In the genomic region with DNA sequence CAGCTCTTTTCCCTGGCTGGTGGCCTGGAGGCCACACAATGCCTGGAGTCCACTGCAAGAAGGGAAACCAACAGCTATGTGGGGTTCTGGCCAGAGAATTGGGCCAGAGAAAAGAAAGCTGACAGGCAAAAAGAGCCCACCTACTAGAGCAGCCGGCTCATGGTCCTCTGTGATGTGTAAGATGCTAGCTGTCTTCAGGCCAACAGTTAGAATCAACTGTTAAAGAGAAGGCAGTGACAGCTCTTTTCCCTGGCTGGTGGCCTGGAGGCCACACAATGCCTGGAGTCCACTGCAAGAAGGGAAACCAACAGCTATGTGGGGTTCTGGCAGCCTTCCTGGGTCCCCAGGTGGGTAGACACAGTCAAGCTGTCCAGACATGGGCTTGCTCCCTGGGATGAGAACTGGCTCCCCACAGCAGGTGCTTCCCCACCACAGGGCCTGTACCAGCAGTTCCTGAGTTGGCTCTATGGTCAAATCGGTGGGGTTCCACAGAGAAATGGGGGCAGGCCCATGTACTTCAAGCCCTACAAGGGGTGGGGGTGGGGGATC, we compare ENCODE assay signal across 7 mouse cellular contexts. TPM values are rescaled to one million over a fixed set of nuclear protein-coding genes. Genes with fewer than 3 reads are reported as not detected.
DNase-seq lines count a peak whose midpoint lies in the region; ATAC-seq and TF ChIP-seq lines count a peak whose summit lies in the region.
"Not testable (repeated sequence)": the region's sequence is repeated elsewhere in the genome, so short reads cannot be mapped to it uniquely, and the experiment has no call there.

No protein-coding gene starts in this region.

- WGBS in hindbrain, embryonic 14.5 days = 80% methylated on average over 2 of the region's 2 CpGs
- 19% methylated on average over 2 of the region's 2 CpGs for WGBS in thymus, adult 2 months

- H3K9me3 ChIP-seq in hindbrain, embryonic 14.5 days (ENCODE audit: control insufficient read depth, low read length) = not testable (repeated sequence)

- H3K4me1 ChIP-seq in hindbrain, embryonic 14.5 days (replicated peaks; ENCODE audit: control insufficient read depth, insufficient read depth, low read length) = not testable (repeated sequence)
- H3K4me1 ChIP-seq in thymus, adult 2 months (replicated peaks; ENCODE audit: control insufficient read depth, insufficient read depth, low read length) = peaks cover 73% of the 10 kb centered on the region

- H3K27ac ChIP-seq in hindbrain, embryonic 14.5 days; thymus, adult 2 months (ENCODE audit: control insufficient read depth, insufficient read depth, low read length): not testable (repeated sequence)

- H3K36me3 ChIP-seq in hindbrain, embryonic 14.5 days (replicated peaks; ENCODE audit: control insufficient read depth, insufficient read depth); thymus, adult 2 months (ENCODE audit: control insufficient read depth, insufficient read depth, low read length): not testable (repeated sequence)

- TF ChIP-seq POLR2A in thymus, adult 2 months (IDR thresholded peaks at IDR 0.05; ENCODE audit: control insufficient read depth, extremely low read depth, insufficient read depth, low read length, poor library complexity) = not testable (repeated sequence)

- not testable (repeated sequence) for TF ChIP-seq CTCF in thymus, adult 2 months (IDR thresholded peaks at IDR 0.05; ENCODE audit: borderline replicate concordance, control insufficient read depth, extremely low read depth, insufficient read depth, low read length, poor library complexity)

- not testable (repeated sequence) for H3K9ac ChIP-seq in hindbrain, embryonic 14.5 days

- ATAC-seq in hindbrain, embryonic 14.5 days (ENCODE audit: low FRiP score) = peak; percentile 8; the same call in 1 of the 2 replicates

- peak; percentile 81 for DNase-seq in cerebellum, adult 11 months
- peak; percentile 89 for DNase-seq in cerebellum, adult 9-11 months
- peak; percentile 95 for DNase-seq in heart, adult 11 months
- not testable (repeated sequence) for DNase-seq in hindbrain, embryonic 14.5 days (ENCODE audit: low spot score)
- DNase-seq in left cerebral cortex, postnatal 4 days = peak; percentile 89
- peak; percentile 60 to 84 for DNase-seq in lung, postnatal 4 days
- DNase-seq in thymus, adult 2 months = peak; percentile 17

- H3K27me3 ChIP-seq in hindbrain, embryonic 14.5 days (ENCODE audit: control insufficient read depth, insufficient read depth, low read length); thymus, adult 2 months (ENCODE audit: control insufficient read depth, insufficient read depth, low read length): not testable (repeated sequence)

- not testable (repeated sequence) for H3K4me2 ChIP-seq in hindbrain, embryonic 14.5 days (replicated peaks)

- intact Hi-C loops in left cerebral cortex, postnatal 4 days (cut with DNase I) = not testable (repeated sequence)

- H3K4me3 ChIP-seq in hindbrain, embryonic 14.5 days (replicated peaks; ENCODE audit: low read length); thymus, adult 2 months (ENCODE audit: control insufficient read depth, insufficient read depth, low read length): not testable (repeated sequence)

RNA-seq across cellular contexts. Expression of a gene that starts 8.2 kb away (rescaled TPM):
- 28.3 and 31.1 TPM in 2 replicates for polyA plus RNA-seq in hindbrain, embryonic 14.5 days (2014; fragmentation: Nextera tagmentation; extraction: Ambion mirVana)
- total RNA-seq in left cerebral cortex, postnatal 4 days (2021) = 10 to 100 TPM; 29.0 to 31.4 TPM
- polyA plus RNA-seq in thymus, adult 2 months (2012; rRNA removed) = 178 and 180 TPM in 2 replicates

RNA-seq across cellular contexts. Expression of a gene that starts 36.5 kb away (rescaled TPM):
- 9.9 and 10.7 TPM in 2 replicates for polyA plus RNA-seq in hindbrain, embryonic 14.5 days (2014; fragmentation: Nextera tagmentation; extraction: Ambion mirVana)
- 10 to 100 TPM; 17.9 to 19.3 TPM for total RNA-seq in left cerebral cortex, postnatal 4 days (2021)
- 53.1 and 56.5 TPM in 2 replicates for polyA plus RNA-seq in thymus, adult 2 months (2012; rRNA removed)
